Mouse (Mus musculus) C2C12 (cell line): ENCODE results near the gene Pip4p1. TPM values are rescaled to one million over a fixed set of nuclear protein-coding genes. Genes with fewer than 3 reads are reported as not detected.
"Not testable (repeated sequence)": the region's sequence is repeated elsewhere in the genome, so short reads cannot be mapped to it uniquely, and the experiment has no call there.

Experiments used
- H3K27me3 ChIP-seq: one replicate; pipeline ENCODE4 v1.6.1; 2011; ENCODE audit not compliant: control insufficient read depth, insufficient read depth, insufficient read length
- H3K36me3 ChIP-seq: one replicate; pipeline ENCODE4 v1.6.1; 2011; ENCODE audit not compliant: control insufficient read depth, insufficient read depth
- H3K4me3 ChIP-seq: one replicate; pipeline ENCODE4 v1.5.1; 2011; ENCODE audit warnings: mild to moderate bottlenecking, control low read depth; ENCODE audit not compliant: poor library complexity, insufficient read depth, severe bottlenecking
- H3K79me2 ChIP-seq: one replicate; pipeline ENCODE4 v1.6.1; 2011; ENCODE audit not compliant: control insufficient read depth, insufficient read depth
- H3K79me3 ChIP-seq: one replicate; pipeline ENCODE4 v1.6.1; 2011; ENCODE audit warnings: low read depth, control low read depth
- H3ac ChIP-seq: one replicate; pipeline ENCODE3; 2011; ENCODE audit warnings: low read depth; ENCODE audit not compliant: control insufficient read depth, insufficient read length
- CEBPB ChIP-seq: IDR thresholded peaks from one replicate; pipeline ENCODE4 v1.6.1; 2011; ENCODE audit warnings: low read depth, mild to moderate bottlenecking, control low read depth, moderate library complexity
- CTCF ChIP-seq: IDR thresholded peaks from one replicate; pipeline ENCODE4 v1.5.1; 2011; ENCODE audit not compliant: control insufficient read depth, insufficient read depth, insufficient read length
- FOSL1 ChIP-seq: IDR thresholded peaks from one replicate; pipeline ENCODE4 v1.8.0; 2011; ENCODE audit warnings: mild to moderate bottlenecking, low read length; ENCODE audit not compliant: poor library complexity, insufficient read depth, severe bottlenecking
- MAX ChIP-seq: IDR thresholded peaks from one replicate; pipeline ENCODE4 v1.6.1; 2011; ENCODE audit warnings: mild to moderate bottlenecking, control low read depth
- MYOD1 ChIP-seq: IDR thresholded peaks from one replicate; pipeline ENCODE4 v1.6.1; 2011; ENCODE audit warnings: low read depth; ENCODE audit not compliant: control insufficient read depth, insufficient read length
- MYOG ChIP-seq: IDR thresholded peaks from one replicate; pipeline ENCODE4 v1.6.1; 2011; ENCODE audit not compliant: control insufficient read depth, insufficient read length; ENCODE audit errors: extremely low read depth
- USF1 ChIP-seq: IDR thresholded peaks from one replicate; pipeline ENCODE4 v1.6.1; 2011; ENCODE audit warnings: low read depth, mild to moderate bottlenecking, control low read depth, moderate library complexity
- long read RNA-seq, 2 experiments: library from polyadenylated mRNA; unstranded; transcript quantifications; one replicate each; pipeline ENCODE4 v2.0.0; 2019 to 2020
- polyA plus RNA-seq: library from polyadenylated mRNA; unstranded; fragments of >200 nt; fragmentation: generic; extraction: Trizol; gene quantifications from one replicate; pipeline ENCODE4 v1.2.1, GENCODE M21; 2012; ENCODE audit warnings: missing spikeins

Gene Pip4p1
- polyA plus RNA-seq: 93.6 TPM
- long read RNA-seq, experiment 1, transcript Pip4p1-201 (7 exons, 1,594 nt): minor isoform, 27 of 106 reads
- long read RNA-seq, experiment 1, transcript Pip4p1-205 (7 exons, 2,755 nt): major isoform, 56 of 106 reads
- long read RNA-seq, experiment 1, partial matches to known transcripts: 3 of 106 reads
- long read RNA-seq, experiment 1, other reads (novel, unspliced or antisense): 12 of 106 reads
- long read RNA-seq, experiment 2, transcript Pip4p1-201 (7 exons, 1,594 nt): minor isoform, 18 of 85 reads
- long read RNA-seq, experiment 2, transcript Pip4p1-209 (6 exons, 1,465 nt): minor isoform, 9 of 85 reads
- long read RNA-seq, experiment 2, transcript Pip4p1-205 (7 exons, 2,755 nt): major isoform, 47 of 85 reads
- long read RNA-seq, experiment 2, partial matches to known transcripts: 3 of 85 reads
- long read RNA-seq, experiment 2, other reads (novel, unspliced or antisense): 7 of 85 reads

DNA sequence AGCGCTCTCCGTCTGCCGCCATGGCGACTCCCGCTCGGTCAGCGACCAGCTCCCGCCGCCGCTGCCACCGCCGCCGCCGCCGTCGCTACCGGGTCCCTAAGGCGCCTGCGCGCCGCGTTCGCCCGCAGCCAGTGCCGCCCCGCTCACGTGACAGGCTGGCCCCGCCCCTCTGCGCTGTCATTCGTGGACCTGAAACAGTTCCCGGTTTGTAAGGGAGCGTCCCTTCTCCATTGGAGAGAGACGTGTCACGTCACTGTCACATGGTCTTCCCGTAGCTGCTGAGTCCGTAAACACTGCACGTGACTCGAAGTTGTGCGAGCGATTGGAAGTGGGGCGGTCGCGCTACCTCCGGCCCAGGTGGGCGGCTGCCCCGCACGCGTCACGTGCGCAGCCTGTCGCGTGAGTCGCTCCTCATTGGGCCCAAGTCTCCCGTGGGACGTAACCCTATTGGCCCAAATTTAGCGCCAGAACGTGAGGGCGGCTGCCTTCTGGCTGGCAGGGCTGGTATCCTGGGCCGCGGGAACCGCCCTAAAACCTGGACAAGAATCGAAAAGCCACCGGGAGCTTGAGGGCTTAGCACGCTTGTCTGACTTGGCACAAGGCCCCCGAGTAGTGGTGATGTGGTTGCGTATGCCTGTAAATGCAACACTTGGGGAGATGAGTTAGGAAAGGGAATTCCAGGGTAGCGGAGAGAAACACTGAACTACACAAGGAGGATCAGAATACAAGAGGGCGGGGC is at the start of gene Pip4p1, which contains the start of gene Pnp:
Pip4p1 (minus strand) TSS at position 103 of the 739 bp plus-strand sequence.
Pnp (plus strand) TSS at position 329 of the 739 bp plus-strand sequence.
- Histone ChIP-seq H3ac (peak within 1 kb of the TSS; percentile 72), H3K79me2 (peaks cover 47% of the 10 kb centered on the region), H3K79me3 (peaks cover 33% of the 10 kb centered on the region), H3K27me3 (no peaks in the 10 kb centered on the region), H3K4me3 (peak within 1 kb of the TSS; percentile 96), H3K36me3 (peaks cover 35% of the 10 kb centered on the region)
- TF ChIP-seq MYOG (no peak), MYOD1 (no peak), FOSL1 (no peak), CEBPB (no peak), MAX (peak; percentile 87), USF1 (peak; percentile 98), CTCF (no peak)

DNA sequence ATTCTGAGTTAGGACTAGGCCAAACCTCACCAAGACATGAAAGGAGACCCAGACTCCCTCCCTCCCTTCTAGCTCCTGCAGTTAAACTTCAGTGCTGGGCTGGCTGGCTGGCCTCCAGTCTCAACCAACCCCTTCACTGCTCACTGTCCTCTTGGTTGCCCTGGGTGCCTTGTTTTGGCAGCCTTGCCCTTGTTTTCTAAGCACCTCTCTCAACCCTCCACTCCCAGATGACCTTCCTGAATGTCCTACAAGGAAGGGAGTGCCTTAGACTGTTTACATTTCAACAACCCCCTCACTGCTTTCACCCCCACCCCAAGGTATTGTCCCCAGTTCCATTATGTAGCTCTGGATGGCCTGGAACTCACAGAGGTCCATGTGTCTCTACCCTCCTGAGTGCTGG is 49.0 kb upstream of the Pip4p1 start:
- Histone ChIP-seq H3K36me3 (no peaks in the 10 kb centered on the region), H3K79me2 (no peaks in the 10 kb centered on the region), H3K79me3 (no peaks in the 10 kb centered on the region)

DNA sequence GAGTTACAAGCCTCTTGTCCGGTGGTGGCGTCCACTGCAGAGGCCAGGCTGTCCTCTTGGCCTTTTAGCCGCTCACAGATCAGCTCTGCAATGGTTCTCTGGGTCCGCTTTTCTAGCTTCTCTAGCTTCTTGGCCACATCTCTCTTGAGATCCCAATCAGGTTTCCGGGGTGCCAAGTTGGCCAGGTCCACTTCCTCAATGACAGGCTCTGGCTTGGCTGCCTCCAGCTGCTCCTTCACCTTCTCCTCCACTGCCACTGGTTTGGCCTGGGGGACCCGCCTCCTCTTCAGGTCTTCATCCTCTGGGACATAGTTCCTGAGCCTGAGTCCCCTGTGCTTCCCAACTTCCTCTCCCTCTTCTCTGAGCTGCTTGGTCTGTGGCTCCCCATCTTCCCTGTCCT is 47.8 kb upstream of the Pip4p1 start:
- H3K79me3 ChIP-seq, H3ac ChIP-seq, H3K27me3 ChIP-seq, H3K4me3 ChIP-seq, H3K79me2 ChIP-seq, H3K36me3 ChIP-seq: not testable (repeated sequence)

More for the DNA sequence above, 49.0 kb upstream of the Pip4p1 start:
- TF ChIP-seq FOSL1 (no peak), MYOG (no peak), MAX (no peak)
- Histone ChIP-seq H3K27me3 (no peaks in the 10 kb centered on the region), H3K4me3 (no peak overlapping the region), H3ac (no peak overlapping the region)

DNA sequence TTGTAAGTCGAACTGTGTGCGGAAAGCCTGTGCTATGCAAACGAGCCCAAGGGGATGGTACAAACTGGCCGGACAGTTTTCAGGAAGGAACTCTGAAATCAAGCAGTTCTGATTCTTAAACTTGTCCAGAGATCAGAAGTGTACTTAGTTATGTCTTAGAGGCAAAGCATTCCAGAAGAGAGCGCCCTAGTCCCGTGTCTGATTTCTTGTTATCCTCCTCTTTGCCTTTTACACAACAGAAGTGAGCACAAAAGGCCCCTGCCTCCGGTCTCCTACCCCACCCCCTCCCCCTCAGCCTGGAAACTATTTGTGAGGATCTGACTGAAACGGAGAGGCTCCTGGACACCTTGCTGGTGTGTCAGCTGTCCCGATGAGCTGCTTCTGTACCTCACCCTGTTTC is 46.0 kb upstream of the Pip4p1 start:
- no peak for TF ChIP-seq FOSL1
- no peak for TF ChIP-seq MAX
- no peak for TF ChIP-seq MYOD1
- no peak overlapping the region for H3ac ChIP-seq
- H3K79me2 ChIP-seq: no peaks in the 10 kb centered on the region
- no peaks in the 10 kb centered on the region for H3K27me3 ChIP-seq
- H3K79me3 ChIP-seq: no peaks in the 10 kb centered on the region
- no peaks in the 10 kb centered on the region for H3K36me3 ChIP-seq
- H3K4me3 ChIP-seq: no peak overlapping the region

DNA sequence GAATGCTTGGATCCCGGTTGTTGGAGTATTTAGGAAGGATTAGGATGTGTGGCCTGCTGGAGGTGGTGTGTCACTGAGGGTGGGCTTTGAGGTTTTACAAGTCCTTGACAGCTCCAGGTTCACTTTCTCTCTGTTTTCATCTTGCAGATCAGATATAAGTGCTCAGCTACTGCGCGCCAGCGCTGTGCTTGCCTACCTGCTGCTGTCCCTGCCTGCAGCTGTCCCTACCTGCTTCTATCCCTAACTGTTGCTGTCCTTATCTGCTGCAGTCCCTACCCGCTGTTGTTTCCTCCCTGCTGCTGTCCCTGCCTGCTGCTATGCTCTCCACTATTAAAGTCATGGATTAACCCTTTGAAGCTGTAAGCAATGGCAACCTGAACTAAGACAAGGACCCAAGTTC is 44.3 kb upstream of the Pip4p1 start:
- H3K27me3 ChIP-seq: no peaks in the 10 kb centered on the region
- H3K4me3 ChIP-seq: no peak overlapping the region
- no peaks in the 10 kb centered on the region for H3K36me3 ChIP-seq
- TF ChIP-seq CTCF: no peak
- TF ChIP-seq USF1: no peak
- TF ChIP-seq MAX: no peak
- no peak for TF ChIP-seq FOSL1
- no peak for TF ChIP-seq MYOD1
- no peak for TF ChIP-seq MYOG
- no peak for TF ChIP-seq CEBPB
- H3K79me3 ChIP-seq: no peaks in the 10 kb centered on the region
- no peak overlapping the region for H3ac ChIP-seq
- H3K79me2 ChIP-seq: no peaks in the 10 kb centered on the region

DNA sequence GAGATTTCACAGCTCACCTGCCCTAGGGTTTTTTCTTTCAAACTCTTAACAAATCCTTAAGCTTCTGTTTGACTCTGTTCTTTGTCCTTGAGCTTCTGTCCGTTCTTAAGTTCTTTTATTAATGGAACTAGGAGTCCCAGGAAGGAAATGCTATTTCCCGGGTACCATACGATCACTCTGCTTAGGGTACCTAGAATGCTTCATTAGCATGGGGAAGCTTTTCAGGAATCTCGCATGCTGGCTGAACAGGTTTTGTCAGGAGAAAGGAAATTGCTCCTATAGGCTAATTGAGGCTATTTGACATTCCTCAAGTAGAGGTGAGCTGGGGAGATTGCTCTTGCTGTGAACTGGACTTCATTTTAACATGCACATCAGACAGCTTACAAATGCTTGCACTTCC is 43.0 kb upstream of the Pip4p1 start:
- no peaks in the 10 kb centered on the region for H3K27me3 ChIP-seq
- no peak overlapping the region for H3ac ChIP-seq
- no peaks in the 10 kb centered on the region for H3K36me3 ChIP-seq
- no peaks in the 10 kb centered on the region for H3K79me2 ChIP-seq
- H3K79me3 ChIP-seq: no peaks in the 10 kb centered on the region
- no peak for TF ChIP-seq MYOG
- no peak for TF ChIP-seq CEBPB
- TF ChIP-seq FOSL1: no peak
- TF ChIP-seq MAX: no peak
- no peak for TF ChIP-seq MYOD1
- no peak for TF ChIP-seq CTCF
- H3K4me3 ChIP-seq: no peak overlapping the region

DNA sequence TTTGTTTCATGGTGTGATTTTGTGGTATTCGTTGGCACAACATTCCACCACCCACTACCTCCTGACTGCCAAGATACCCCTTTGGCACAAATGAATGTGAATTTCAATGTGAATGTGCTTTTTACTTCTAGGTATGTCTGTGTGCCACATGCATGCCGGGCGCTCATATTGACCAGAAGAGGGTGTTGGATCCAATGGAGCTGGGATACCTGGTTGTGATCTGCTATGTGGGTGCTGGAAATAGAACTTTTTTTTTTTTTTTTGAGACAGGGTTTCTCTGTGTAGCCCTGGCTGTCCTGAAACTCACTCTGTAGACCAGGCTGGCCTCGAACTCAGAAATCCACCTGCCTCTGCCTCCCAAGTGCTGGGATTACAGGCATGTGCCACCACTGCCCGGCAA is 42.4 kb upstream of the Pip4p1 start:
- H3ac ChIP-seq, H3K4me3 ChIP-seq, H3K79me3 ChIP-seq, H3K79me2 ChIP-seq, H3K36me3 ChIP-seq, H3K27me3 ChIP-seq: not testable (repeated sequence)
